Mouse (Mus musculus) B cell, adult (primary cell): ENCODE data around the gene Zkscan3. TPM values are rescaled to one million over a fixed set of nuclear protein-coding genes. Genes with fewer than 3 reads are reported as not detected.

ENCODE experiments used
- total RNA-seq: library from RNA; stranded (reverse); gene quantifications from 4 replicates; pipeline ENCODE4 v1.2.4, GENCODE M21; 2023; ENCODE audit not compliant: inconsistent age

Zkscan3 gene
- total RNA-seq, result 53.7 to 61.2 TPM (median 58.4 TPM) in 4 replicates

GRCm38 (mm10) chr13:21402287-21402846 is at the start of gene Zkscan3:
Gene Zkscan3 (minus strand): TSS chr13:21402755.

DNA sequence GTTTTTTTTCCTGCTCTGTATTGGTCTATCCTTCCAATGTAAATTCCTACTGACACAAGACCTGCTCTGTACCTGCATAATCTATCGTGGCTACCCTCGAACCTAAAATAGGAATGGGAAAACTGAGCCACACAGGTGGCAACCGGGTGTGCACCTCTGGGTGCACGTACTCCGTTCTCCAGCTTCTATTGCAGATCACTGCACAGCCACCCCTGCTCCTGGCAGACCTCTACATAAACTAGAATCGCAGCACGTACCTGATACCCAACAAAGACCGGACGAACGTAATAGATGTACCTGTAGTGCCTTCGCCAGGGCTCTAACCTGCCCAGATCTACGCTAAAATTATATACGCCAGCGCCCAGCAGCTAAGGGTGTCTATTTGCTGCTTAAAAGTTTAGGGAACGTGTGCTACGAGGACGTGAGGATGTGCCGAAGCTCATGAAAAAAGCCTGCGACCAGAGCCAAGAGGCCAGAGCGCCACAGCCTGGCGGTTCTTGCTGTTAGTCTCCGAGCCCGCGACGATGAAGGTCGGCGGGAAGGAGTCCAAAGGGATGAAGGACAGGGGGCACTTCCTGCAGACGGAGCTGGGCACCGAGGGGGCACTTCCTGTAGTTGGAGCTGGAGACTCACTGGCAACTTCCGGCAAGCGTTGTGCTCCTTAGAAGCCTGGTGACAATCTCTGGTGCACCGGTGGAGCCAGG is 38.1 kb upstream of the Zkscan3 start, which contains the start of gene Pgbd1:
Gene Pgbd1, minus strand, starts transcription at position 556 of the 704 bp plus-strand sequence.

GRCm38 (mm10) chr13:21362621-21363248 is 39.8 kb downstream of the Zkscan3 start, which contains the start of gene Zscan12:
Gene Zscan12 (plus strand): TSS chr13:21362820.

DNA sequence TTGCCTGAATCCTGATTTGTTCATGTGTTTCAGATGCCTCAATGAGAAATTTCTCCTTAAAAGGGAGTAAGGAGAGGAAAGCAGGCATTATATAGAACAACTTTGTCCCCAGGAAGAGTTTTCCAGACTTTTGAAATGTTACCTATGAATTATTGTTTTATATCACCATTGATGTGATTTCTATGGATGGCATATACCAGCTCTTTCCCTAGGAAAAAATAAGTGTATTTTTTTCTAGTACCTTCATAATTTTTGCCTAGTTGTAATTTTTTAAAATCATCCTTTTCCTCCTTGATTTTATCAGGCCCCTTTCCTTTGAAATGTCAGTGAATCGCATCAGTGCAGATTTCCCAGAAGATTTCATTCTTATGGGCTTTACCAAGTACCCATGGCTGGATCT is 55.9 kb downstream of the Zkscan3 start, which contains the start of gene Olfr1367:
Gene Olfr1367, plus strand, starts transcription at position 301 of the 400 bp plus-strand sequence.

Other genes with a start within 250 kb of the Zkscan3 start
- gene Trim27, start 223.3 kb downstream of the Zkscan3 start, total RNA-seq, result 81.9 to 88.7 TPM (median 84.6 TPM) in 4 replicates
- not detected in 4 replicates for gene Gpx5, start 110.0 kb downstream of the Zkscan3 start, total RNA-seq
- gene Gpx6, start 90.6 kb downstream of the Zkscan3 start, total RNA-seq, result not detected in 4 replicates
- not detected in 4 replicates for gene Olfr1367, start 55.8 kb downstream of the Zkscan3 start, total RNA-seq
- gene Zscan12, start 39.9 kb downstream of the Zkscan3 start, total RNA-seq, result 1.7 to 2.2 TPM (median 1.8 TPM) in 4 replicates
- 0.19 to 0.39 TPM (median 0.24 TPM) in 3 of 4 replicates, not detected in the other for gene Pgbd1, start 38.3 kb upstream of the Zkscan3 start, total RNA-seq
- gene Zscan26, start 51.0 kb upstream of the Zkscan3 start, total RNA-seq, result 36.7 to 39.7 TPM (median 37.9 TPM) in 4 replicates
- gene Nkapl, start 65.8 kb upstream of the Zkscan3 start, total RNA-seq, result not detected in 4 replicates
- not detected in 4 replicates for gene Zkscan4, start 76.2 kb upstream of the Zkscan3 start, total RNA-seq
- gene Gm10065, start 76.7 kb upstream of the Zkscan3 start, total RNA-seq, result not detected in 4 replicates
- gene AK157302, start 92.5 kb upstream of the Zkscan3 start, total RNA-seq, result 3.9 to 5.8 TPM (median 5.4 TPM) in 4 replicates
- 17.1 to 23.9 TPM (median 22.6 TPM) in 4 replicates for gene Gm11273, start 98.7 kb upstream of the Zkscan3 start, total RNA-seq
- 11.4 to 14.0 TPM (median 12.5 TPM) in 4 replicates for gene Zkscan8, start 128.4 kb upstream of the Zkscan3 start, total RNA-seq
- not detected in 4 replicates for gene Olfr1366, start 140.1 kb upstream of the Zkscan3 start, total RNA-seq
- not detected in 4 replicates for gene Olfr1535, start 157.1 kb upstream of the Zkscan3 start, total RNA-seq
- gene Olfr1364, start 179.0 kb upstream of the Zkscan3 start, total RNA-seq, result not detected in 4 replicates
- not detected in 4 replicates for gene Olfr1362, start 211.3 kb upstream of the Zkscan3 start, total RNA-seq
- gene Olfr11, start 239.8 kb upstream of the Zkscan3 start, total RNA-seq, result not detected in 4 replicates